Mouse (Mus musculus): ENCODE measurements around the gene Fyttd1. TPM values are rescaled to one million over a fixed set of nuclear protein-coding genes. Genes with fewer than 3 reads are reported as not detected.
A peak's percentile ranks its signal among the peaks of the same experiment; 100 is the strongest.

Gene Fyttd1
- polyA plus RNA-seq, 1 experiment = 54.7 TPM

- no peak for DNase-seq (ENCODE audit: extremely low spot score in 1 of 2, low spot score in 1 of 2)
Observed at GRCm38 (mm10) chr16:32878157-32878598, 878 bp downstream of the Fyttd1 start.

- no peak for DNase-seq (ENCODE audit: extremely low spot score in 1 of 2, low spot score in 1 of 2)
Observed at GRCm38 (mm10) chr16:32878972-32879926, 1.9 kb downstream of the Fyttd1 start.

DNA sequence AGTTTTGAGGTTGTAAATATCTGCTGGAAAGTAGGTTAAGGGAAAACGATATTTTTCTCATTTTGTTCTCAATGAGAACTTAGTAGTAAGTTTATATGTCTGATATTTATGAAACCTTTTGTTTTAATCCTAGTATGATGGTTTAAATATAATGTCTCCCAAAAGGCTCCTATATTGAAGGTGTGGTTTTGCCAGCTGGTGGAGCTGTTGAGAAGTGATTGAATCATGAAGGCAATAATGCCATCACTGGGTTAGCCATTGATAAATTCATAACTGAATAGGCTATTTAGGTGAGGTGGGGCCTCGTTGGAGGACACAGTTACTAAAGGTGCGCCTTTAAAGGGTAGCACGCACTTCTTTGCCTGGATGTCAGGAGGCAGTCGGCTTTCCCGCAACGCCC lies 4.2 kb downstream of the Fyttd1 start:
- DNase-seq (ENCODE audit: extremely low spot score in 1 of 2, low spot score in 1 of 2) = no peak

- DNase-seq (ENCODE audit: extremely low spot score in 1 of 2, low spot score in 1 of 2) = no peak
Observed at GRCm38 (mm10) chr16:32887996-32888395, 10.7 kb downstream of the Fyttd1 start.

GRCm38 (mm10) chr16:32889881-32890280 lies 12.6 kb downstream of the Fyttd1 start:
- no peak for DNase-seq (ENCODE audit: extremely low spot score in 1 of 2, low spot score in 1 of 2)

DNA sequence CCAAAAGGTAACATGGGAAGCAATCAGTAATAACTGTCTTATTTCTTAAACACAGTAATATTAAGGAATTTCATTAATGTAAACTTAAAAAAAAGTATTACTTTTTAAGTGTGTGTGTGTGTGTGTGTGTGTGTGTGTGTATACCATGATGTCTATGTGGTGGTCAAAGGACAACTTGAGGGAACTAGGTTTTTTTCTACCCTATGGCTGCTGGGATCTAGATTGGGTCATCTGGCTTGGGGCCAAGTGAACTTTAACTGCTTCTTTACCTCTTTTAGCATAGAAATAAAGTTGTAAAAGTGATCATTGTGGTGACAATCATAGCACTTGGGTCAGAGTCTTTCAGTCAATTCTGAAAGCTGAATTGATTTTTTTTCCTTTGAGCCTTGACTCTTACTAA lies 18.8 kb downstream of the Fyttd1 start:
- no peak for DNase-seq (ENCODE audit: extremely low spot score in 1 of 2, low spot score in 1 of 2)

DNA sequence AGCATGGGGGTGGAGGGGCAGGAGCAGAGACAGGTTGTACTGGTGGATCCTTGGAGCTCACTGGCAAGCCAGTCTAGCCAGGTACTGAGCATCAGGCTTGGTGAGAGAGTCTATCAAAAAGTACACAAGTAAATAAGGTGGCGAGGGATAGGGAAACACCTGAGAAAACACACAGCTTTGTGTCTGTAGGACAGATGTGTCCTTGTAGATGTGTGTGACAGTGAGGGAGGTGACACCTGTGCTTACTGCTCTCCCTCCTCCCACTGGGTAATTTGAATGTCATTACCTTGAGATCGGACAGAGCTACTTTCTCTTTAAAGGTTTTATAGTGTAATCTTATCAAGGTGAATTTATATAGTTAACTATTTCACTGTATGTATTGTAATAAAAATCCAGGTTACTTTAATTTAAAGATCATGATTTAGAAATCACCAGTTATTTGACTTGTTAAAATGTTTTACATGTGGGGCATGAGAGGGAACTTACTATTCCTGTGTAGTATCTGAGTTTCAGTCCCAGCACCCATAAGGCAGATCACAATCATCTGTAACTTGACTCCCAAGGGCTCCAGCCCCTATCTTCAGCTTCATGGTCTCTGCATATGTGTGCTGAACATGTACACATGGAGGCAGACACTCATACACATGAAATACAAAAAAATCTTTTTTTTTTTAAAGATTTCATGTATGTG lies 24.2 kb downstream of the Fyttd1 start:
- no peak for DNase-seq (ENCODE audit: extremely low spot score in 1 of 2, low spot score in 1 of 2)

GRCm38 (mm10) chr16:32902051-32902428 lies 24.7 kb downstream of the Fyttd1 start:
- no peak for DNase-seq (ENCODE audit: extremely low spot score in 1 of 2, low spot score in 1 of 2)

DNA sequence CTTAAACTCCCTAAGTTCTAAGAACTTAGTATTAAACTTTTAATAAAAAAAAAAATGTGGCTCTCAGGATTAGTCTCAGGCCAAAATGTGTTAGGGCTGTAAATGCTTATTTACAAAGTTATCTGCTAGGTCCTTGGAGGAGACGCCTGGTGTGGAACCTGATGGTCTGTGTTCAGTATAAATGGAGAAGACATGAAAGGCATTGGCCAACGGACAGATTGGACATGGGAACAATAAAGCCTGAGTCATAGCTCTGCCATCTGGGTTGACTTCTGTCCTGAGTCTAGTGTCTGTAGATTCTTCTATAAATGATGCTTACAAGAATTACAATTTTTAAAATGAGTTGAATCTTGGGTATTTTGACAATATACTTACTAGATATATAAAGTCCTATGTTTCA lies 28.9 kb downstream of the Fyttd1 start:
- DNase-seq (ENCODE audit: extremely low spot score in 1 of 2, low spot score in 1 of 2) = no peak

DNA sequence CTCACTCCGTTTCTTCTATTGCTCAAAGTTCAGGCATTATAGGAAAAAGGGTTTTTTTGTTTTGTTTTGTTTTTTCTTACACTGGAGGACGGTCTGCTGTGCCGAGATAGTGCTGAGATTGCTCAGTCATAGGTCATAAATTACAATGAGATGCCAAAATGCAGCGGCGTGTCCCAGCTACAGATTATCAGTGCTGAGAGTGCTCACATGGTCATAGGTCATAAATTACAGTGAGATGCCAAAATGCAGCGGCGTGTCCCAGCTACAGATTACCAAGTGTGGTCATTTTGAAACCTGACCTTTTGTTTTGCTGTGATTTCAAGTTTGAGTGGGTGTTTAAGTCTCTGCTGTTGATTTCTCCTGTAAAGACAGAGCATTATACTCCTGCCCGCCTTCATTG lies 29.4 kb downstream of the Fyttd1 start:
- DNase-seq (ENCODE audit: extremely low spot score in 1 of 2, low spot score in 1 of 2) = no peak

DNA sequence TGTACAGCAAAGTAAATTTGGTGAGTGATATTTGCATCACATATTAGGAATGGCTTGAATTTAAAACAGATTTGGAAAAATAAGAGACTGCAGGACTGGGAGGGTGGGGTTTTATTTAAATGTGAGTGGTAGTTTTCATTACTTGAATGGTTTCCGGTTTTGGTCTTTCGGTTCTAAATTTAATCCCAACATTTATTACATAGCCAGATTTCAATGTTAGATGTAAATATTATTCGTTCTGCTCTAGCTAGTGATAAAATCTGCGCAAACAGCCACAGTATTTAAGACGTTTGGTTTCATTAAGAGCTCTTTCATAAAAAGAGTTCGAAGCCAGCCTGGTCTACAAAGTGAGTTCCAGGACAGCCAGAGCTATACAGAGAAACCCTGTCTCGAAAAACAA lies 35.9 kb downstream of the Fyttd1 start:
- DNase-seq (ENCODE audit: extremely low spot score in 1 of 2, low spot score in 1 of 2) = no peak

- DNase-seq (ENCODE audit: extremely low spot score in 1 of 2, low spot score in 1 of 2) = peak; percentile 62 to 93
Observed at GRCm38 (mm10) chr16:32913937-32914881, 36.9 kb downstream of the Fyttd1 start, which contains the start of gene Lrch3. Gene Lrch3 (plus strand): TSS chr16:32914100.

DNA sequence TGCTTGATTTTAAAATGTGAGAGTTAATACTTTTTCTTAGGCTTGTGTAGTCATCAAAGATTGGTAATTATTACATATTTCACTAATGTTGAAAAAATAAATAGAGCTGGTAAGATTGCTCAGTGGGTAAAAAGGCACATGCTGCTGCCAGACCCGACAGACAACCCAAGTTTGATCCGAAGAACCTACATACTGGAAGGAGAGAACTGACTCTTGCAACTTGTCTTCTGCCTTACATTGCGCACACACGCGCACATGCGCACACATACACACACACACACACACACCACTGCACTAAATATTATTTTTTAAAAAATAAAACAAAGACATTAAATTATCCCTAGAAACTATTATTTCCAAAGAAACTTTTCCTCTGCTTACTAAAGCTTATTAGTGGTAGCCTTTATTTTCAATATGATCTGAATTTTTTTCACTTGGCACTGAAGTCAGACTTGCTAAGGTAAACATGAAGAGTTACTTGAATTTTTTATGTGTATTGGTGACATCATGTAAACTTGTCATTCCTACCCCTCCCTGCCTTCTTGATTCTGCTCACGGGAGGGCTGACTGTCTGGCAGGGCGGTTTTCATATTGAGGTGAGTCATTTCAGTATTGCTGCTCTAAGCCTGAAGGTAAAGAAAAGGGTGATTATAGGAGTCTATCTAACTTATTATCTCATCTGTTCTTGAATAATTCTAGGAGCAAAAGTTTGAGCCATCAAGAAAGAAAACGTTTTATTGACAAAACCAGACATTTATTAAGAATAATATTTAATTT lies 38.2 kb downstream of the Fyttd1 start:
- DNase-seq (ENCODE audit: extremely low spot score in 1 of 2, low spot score in 1 of 2) = no peak

- peak in 1 of 2 experiments; percentile 32 for DNase-seq (ENCODE audit: extremely low spot score in 1 of 2, low spot score in 1 of 2)
Observed at GRCm38 (mm10) chr16:32926629-32927028, 49.3 kb downstream of the Fyttd1 start.

DNA sequence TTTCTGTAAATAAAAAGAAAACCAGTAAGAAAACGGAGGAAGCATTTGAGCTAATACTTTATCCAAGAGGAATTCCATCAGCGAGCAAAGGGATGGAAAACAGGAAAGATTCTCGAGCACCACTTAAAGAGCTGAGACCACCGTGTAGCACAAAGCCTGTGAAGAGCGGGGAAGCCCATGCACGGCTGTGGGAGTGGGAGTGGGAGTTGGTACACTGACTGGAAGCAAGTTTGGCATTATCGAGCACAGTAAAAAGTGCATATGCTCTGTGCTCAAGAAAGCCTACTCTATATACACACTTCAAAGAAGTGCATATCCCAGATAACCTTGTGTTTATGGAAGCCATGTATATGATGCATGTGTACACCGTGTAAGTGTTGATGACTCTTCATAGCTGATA lies 49.7 kb downstream of the Fyttd1 start:
- no peak for DNase-seq (ENCODE audit: extremely low spot score in 1 of 2, low spot score in 1 of 2)

DNA sequence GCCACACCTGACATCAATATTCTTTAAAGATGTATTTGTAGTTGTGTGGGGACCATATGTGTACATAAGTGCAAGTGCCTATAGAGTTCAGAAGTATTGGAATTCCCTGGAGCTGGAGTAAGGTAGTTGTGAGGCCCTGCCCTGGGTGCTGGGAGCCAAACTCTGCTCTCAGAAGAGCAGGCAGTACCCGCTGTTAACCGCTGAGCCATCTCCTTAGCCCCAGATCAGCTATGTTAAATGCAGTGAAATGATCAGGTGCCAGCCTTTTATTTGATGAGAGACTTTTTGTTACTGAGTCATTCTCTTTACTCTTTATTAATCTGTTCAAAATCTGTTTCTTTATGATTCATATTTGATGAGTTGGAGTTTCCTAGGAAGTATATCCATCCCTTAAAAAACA lies 52.6 kb downstream of the Fyttd1 start:
- DNase-seq (ENCODE audit: extremely low spot score in 1 of 2, low spot score in 1 of 2) = no peak

GRCm38 (mm10) chr16:32934470-32934869 lies 57.2 kb downstream of the Fyttd1 start:
- peak; percentile 27 to 60 for DNase-seq (ENCODE audit: extremely low spot score in 1 of 2, low spot score in 1 of 2)

- DNase-seq (ENCODE audit: extremely low spot score in 1 of 2, low spot score in 1 of 2) = no peak
Observed at GRCm38 (mm10) chr16:32935088-32935487, 57.8 kb downstream of the Fyttd1 start.

DNA sequence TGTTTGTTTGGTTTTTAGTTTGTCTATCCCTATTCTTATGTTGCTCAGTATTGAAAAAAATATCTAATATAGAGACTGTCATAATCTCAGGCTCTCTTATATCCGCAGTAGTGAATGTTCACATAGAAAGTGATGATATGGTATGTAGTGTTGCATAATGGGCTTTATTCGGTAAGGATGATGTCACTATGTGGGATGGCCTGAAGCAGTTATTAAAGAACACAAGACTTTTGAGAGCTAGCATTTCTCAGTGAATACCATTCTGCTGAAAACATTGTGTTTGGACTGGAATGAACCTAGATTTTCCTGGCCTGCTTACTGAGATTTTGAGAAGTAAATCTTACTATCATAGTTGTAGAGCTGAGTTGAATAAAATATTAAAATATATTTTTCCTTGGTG lies 60.1 kb downstream of the Fyttd1 start:
- DNase-seq (ENCODE audit: extremely low spot score in 1 of 2, low spot score in 1 of 2) = no peak

DNA sequence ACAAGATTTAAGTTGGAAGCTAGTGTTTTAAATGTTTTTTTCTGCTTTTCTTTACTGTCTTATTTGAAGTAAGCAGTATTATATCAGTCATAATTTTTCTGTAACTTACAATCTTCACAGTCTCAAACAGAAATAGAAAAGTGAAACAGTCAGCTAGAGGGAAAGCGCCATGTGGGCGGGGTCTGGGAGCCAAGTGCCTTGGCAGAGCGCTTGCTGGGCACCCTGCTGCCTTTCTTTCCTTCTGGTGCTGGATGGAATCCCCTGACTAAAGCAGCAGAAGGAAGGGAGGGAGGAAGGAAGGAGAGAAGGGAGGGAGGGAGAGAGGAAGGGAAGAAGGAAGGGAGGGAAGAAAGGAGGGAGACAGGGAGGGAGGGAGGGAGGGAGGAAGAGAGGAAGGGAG lies 62.0 kb downstream of the Fyttd1 start:
- peak; percentile 38 to 80 for DNase-seq (ENCODE audit: extremely low spot score in 1 of 2, low spot score in 1 of 2)

Measured in frontal cortex, adult 2 months (tissue).